Mouse (Mus musculus) layer of hippocampus, adult 18-20 months (tissue): ENCODE measurements at regions not wholly inside any gene's neighbourhood (a gene's known extent, or its start where the extent isn't known, plus 50 kb on each side); places are given as distances from the start of the nearest gene placed in this dataset.

Experiments used
- DNase-seq, 2 experiments: peaks; one replicate each; pipeline ENCODE4 v3.0.0; 2022; ENCODE audit warnings: low spot score in 2 of 2

DNA sequence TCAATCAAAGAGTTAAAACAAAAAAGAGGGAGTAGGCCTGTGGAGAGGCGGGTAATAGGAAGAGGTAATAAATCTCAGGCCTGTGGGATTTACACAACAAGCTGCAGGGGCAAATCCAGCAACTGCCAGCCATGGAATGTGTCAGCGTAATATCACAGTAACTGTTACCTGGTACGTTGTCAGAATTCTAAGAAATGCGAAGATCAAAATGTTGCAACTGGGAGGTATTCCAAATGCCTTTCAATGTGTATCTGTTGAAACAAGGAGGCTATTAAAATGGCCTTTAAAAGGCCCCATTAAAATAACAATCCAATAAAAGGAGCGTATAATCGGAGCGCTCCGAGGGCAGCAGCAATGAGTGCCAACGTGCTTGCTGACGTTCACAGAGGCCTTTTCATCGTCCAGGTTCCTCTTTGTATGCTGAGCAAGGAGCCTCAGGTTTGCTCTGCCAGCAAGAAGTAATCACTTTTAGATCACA lies 205.7 kb upstream of the Hhip start:
- DNase-seq, result no peak

DNA sequence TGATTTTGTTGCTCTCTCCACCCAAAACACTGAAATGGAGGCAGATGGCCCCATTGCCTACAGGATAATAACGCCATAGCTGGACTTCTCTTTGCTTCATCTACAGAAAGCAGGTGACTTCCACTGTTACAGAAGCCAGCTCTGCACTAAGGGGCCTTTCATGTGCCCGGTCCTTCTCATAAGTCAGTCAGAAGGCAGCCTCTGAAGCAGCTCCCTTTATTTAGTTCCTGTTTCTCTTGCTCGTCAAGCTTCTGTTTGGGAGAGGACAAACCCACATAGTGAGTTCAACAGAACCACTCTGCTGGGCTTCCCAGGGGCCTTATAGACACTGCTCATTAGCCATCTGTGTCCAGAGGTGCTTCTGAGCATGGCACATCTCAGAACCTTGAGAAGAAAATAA lies 205.1 kb upstream of the Hhip start:
- no peak for DNase-seq

GRCm38 (mm10) chr8:80253541-80253940 lies 195.7 kb upstream of the Hhip start:
- DNase-seq, result no peak

- DNase-seq, result no peak
These were observed 193.8 kb upstream of the Hhip start for GRCm38 (mm10) chr8:80251595-80251994.

GRCm38 (mm10) chr8:80250305-80251161 lies 192.7 kb upstream of the Hhip start:
- DNase-seq, result no peak

GRCm38 (mm10) chr8:80249762-80250161 lies 192.0 kb upstream of the Hhip start:
- DNase-seq, result no peak

GRCm38 (mm10) chr8:80239879-80240278 lies 182.1 kb upstream of the Hhip start:
- no peak for DNase-seq

DNA sequence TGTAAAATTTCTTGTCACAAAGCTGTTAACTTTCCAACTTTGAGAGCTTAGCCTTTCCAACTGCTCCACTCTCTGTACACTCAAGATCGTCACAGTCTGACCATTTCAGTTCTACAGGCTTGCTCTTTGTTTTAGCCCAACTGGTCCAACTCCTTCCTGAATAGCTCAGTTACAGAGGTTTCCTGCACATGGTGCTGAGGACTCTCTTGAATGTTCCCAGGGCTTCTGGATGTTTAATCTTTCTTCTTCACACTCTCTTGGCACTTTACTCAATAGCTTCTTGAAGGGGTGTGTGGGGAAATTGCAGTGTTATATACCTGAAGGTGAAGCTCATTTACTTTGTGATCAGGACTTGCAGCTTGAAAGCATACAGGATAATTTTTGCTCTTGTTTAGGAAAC lies 152.6 kb upstream of the Hhip start:
- no peak for DNase-seq

DNA sequence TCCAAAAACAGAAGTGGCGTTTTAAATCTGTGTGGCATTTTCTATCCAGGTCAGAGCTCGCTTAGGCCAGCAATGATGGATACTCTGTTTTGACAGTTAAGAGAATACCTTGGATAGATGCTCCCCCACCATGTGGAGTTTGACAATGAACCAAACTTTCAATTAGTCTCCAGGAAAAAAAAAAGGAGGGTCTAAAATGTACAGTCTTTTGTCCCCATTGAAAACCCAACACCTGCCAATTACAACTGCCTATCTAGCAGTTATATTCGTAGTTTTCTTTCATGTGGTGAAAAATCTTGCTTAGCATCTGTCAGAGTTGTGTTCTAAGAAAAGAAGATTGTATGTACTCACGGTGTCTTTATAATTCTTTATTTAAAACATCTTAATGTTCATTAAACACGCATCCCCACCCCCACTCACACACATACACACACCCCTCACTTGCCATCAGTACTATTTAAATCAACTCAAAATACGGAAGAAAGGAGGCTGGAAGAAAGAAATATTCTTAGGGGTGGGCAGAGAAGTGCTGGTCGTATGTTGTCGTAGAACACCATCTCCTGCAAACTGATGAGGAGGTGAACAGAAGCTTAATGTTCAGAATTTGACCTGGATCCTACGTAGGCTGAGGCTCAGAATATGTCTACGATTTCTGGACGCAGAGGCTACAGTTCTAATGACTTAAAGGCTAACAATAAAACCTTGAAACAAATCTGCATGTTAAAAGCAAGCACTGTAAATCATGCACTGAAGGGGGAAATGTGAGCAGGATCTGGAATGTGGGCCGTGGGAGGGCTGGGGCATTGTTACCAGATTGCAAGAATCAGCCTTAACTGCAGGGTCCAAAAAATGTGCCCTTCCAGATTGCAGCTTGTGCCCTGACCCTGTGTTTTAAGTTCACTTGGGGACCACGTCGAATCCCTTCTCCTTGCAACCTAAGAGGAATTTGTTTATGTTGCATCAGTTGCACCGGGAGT lies 147.2 kb upstream of the Hhip start:
- no peak for DNase-seq

GRCm38 (mm10) chr8:80203769-80204677 lies 146.2 kb upstream of the Hhip start:
- no peak for DNase-seq

DNA sequence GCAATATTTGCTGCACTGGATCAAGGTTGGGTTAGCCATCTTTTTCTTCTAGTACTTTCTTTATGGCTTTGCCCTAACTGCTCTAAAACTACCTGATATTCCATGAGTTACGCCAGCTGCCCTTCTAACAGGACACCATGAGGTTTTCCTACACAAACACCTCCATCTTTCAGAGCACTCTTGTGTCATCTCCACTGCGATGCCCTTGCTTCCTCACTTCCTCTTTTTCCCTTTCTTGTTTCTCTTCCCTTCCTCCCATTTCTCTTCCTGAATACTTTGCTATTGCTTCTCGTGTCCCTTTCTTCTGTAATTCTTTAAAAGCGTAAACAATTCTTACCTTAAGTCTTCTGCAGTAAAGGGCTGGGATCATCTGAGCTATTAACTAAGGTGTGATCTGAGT lies 139.9 kb upstream of the Hhip start:
- no peak for DNase-seq

GRCm38 (mm10) chr8:80190510-80190908 lies 132.7 kb upstream of the Hhip start:
- peak in 1 of 2 experiments; percentile 15 for DNase-seq

- DNase-seq, result peak; percentile 13 to 50
These were observed 132.1 kb upstream of the Hhip start for GRCm38 (mm10) chr8:80189797-80190509.

- no peak for DNase-seq
These were observed 127.5 kb upstream of the Hhip start for GRCm38 (mm10) chr8:80185286-80185685.

DNA sequence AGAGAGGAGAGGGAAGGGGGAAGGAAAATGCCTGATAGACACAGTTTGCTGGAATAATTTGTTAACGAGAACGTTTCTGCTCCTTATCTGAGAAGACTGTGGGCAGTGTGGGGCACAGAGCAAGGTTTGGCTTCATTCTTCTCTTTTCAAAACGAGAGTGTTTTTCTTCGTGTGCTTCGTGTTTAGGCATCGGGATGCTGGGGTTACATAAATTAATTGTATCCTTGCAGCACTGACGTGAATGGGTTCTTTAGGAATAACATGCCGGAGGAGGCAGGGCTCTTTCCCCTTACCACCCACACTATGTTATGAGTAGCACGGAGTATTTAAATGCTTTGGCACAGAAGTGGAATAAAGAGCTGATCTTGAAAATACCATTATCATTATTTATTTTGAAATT lies 110.9 kb upstream of the Hhip start:
- DNase-seq, result peak in 1 of 2 experiments; percentile 48

DNA sequence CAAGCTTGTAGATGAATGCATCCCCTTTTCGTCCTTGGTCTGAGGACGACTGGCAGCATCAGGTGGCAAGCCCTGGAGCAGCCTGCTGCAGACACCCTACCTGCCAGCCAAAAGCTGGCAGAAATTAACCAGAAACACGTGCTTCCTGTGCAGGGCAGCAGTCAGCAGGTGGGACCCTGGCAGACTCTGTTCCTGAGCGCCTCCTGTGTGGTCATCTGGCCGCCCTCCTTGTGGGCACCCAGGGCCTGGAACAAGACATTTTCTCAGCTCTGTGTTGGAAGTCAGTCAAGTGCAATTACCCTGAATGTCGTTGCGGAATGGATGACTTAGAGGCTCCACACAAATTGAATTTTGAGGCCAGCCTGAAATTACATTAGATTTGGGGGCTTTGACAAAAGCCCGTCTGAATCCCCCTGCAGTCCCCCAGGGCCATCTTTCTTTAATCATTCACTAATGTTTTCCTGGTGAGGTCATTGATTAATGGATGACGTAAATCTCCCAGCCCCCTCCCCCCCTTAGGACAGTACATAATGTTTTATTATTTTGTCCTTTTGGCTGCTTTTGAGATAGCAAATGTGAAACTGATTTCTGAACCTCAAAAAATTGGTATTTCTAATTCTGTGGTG lies 91.8 kb upstream of the Hhip start:
- no peak for DNase-seq

- DNase-seq, result no peak
These were observed 90.1 kb upstream of the Hhip start for GRCm38 (mm10) chr8:80147929-80148328.

DNA sequence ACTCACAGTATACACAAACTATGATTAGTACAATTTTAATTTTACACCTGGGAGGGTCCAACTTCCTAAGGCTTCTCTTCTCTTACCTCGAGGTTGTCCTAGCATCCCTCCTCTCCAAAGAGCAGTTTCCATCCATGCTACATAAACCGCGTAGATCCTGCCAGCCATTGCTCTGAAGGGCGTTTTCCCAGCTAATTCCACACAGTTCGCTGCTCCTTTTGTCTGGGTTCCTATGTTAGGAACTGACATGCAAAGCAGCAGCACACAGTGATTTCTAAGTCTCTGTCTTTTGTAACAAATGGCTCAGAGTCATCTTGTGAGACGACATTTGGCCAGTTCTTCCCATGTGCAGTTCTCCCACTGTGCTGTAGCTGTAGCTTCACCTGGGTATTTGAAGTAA lies 80.7 kb upstream of the Hhip start:
- no peak for DNase-seq

DNA sequence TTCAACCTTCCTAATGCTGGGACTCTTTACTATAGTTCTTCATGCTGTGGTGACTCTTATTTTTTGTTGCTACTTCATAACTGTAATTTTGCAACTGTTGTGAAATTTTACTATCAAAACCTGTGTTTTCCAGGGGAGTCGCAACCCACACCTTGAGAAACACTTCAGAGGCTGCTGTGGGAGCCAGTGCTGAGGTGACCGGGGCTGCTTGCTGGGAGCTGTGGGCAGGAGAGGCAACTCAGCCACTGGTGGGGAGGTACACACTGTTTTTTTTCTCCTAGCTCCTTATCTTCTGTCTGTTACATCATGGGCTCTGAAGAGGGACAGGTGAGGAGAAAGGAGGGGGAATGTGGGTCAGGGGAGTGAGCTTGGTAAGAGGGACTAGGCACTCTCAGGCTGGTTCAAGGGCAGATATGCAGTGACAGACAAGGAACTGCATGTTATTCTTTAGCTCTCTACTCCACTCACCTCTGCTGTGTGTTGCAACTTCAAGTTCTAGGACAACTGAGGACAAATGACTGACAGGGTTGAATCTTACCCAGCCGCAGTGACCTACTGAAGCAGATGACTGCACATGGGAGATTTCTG lies 62.7 kb upstream of the Hhip start:
- DNase-seq, result no peak
